Mouse (Mus musculus) large intestine, adult 2 months (tissue): Measurements from ENCODE around the gene Grxcr1. TPM values are rescaled to one million over a fixed set of nuclear protein-coding genes. Genes with fewer than 3 reads are reported as not detected.

Source experiments
- polyA plus RNA-seq: library from polyadenylated mRNA; depleted of rRNA; stranded (reverse); fragments of >200 nt; gene quantifications from 2 replicates; pipeline ENCODE4 v1.2.3, GENCODE M21; 2012; rRNA removed

The Grxcr1 gene
- polyA plus RNA-seq, 1 experiment = not detected

Other genes starting within 250 kb of the Grxcr1 start
- gene Atp8a1, start 184.4 kb upstream of the Grxcr1 start, polyA plus RNA-seq = 2.6 and 9.4 TPM in 2 replicates
- not detected in 2 replicates for gene Gm5108, start 90.2 kb upstream of the Grxcr1 start, polyA plus RNA-seq
- not detected in 2 replicates for gene Gm21905, start 85.4 kb upstream of the Grxcr1 start, polyA plus RNA-seq